Mouse (Mus musculus): ENCODE data around the gene Tmem240. TPM values are rescaled to one million over a fixed set of nuclear protein-coding genes. Genes with fewer than 3 reads are reported as not detected.

The Tmem240 gene
- total and polyA plus RNA-seq, 2 experiments from 2014 or later: 0.41 to 0.57 TPM

DNA sequence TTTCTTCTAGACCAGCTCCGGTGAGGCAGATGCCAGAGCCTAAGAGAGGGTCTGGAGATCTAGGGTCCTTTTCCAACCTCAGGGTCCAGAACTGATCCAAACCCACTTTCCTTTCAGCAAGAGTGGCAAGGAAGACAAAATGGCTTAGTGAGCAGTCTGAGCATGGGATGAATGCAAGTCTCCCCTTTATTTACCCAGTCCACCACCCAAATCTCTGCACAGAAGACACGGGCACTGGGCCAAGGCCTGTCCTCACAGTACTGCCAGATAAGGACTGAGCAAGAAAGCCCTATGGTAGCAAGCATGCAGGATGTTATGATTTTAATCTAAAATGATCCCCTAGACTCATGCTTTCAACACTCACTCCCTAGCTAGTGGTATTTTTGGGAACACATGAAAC is 43.2 kb downstream of the Tmem240 start:
- Histone ChIP-seq H3K9me3 (replicated peaks; ENCODE audit: control insufficient read depth, low read length) (no peaks in the 10 kb centered on the region), H3K36me3 (replicated peaks; ENCODE audit: control insufficient read depth, insufficient read depth, low read length) (no peaks in the 10 kb centered on the region), H3K27ac (ENCODE audit: low read depth) (peak overlapping the region; percentile 58), H3K4me1 (ENCODE audit: control insufficient read depth, insufficient read depth) (peaks cover 29% of the 10 kb centered on the region), H3K27me3 (ENCODE audit: control insufficient read depth, insufficient read depth, low read length) (no peaks in the 10 kb centered on the region; the same call in 1 of the 2 replicates), H3K9ac (replicated peaks; ENCODE audit: low read depth, low read length) (no peak overlapping the region), H3K4me2 (ENCODE audit: low read depth, low read length) (no peak overlapping the region), H3K4me3 (ENCODE audit: low read depth, low read length) (no peak overlapping the region)
- no peak for TF ChIP-seq EP300 (IDR thresholded peaks at IDR 0.05; ENCODE audit: low read depth)
- no peak for TF ChIP-seq CTCF (IDR thresholded peaks at IDR 0.05; ENCODE audit: low read depth)
- 27% methylated on average over 2 of the region's 2 CpGs for WGBS
- ATAC-seq (ENCODE audit: insufficient read depth, low read depth) (no peak), DNase-seq (ENCODE audit: low spot score) (no peak)

DNA sequence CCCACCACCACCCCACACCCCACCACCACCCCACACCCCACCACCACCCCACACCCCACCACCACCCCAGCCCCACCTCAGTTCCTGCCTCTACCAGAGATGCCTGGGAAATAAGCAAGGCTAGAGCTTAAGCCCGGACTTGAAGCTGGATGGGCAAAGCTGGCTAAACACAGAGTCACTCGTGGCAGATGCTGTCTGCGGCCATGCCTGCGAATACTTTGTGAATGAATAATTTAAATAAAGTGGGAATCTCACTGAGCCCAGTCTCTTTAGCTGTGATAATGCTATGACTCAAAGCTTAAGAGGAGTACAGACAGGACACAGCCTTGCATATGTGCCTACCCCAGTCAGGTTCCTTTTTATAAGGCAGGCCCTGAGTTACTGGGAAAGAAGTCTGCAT is 44.9 kb downstream of the Tmem240 start:
- TF ChIP-seq EP300 (IDR thresholded peaks at IDR 0.05; ENCODE audit: low read depth) (no peak), CTCF (IDR thresholded peaks at IDR 0.05; ENCODE audit: low read depth) (no peak)
- Histone ChIP-seq H3K4me1 (ENCODE audit: control insufficient read depth, insufficient read depth) (peaks cover 34% of the 10 kb centered on the region), H3K27me3 (ENCODE audit: control insufficient read depth, insufficient read depth, low read length) (no peaks in the 10 kb centered on the region), H3K4me3 (ENCODE audit: low read depth, low read length) (no peak overlapping the region), H3K4me2 (ENCODE audit: low read depth, low read length) (no peak overlapping the region), H3K9ac (replicated peaks; ENCODE audit: low read depth, low read length) (no peak overlapping the region), H3K9me3 (replicated peaks; ENCODE audit: control insufficient read depth, low read length) (no peaks in the 10 kb centered on the region), H3K27ac (ENCODE audit: low read depth) (no peak overlapping the region), H3K36me3 (replicated peaks; ENCODE audit: control insufficient read depth, insufficient read depth, low read length) (no peaks in the 10 kb centered on the region)
- ATAC-seq (ENCODE audit: insufficient read depth, low read depth) (no peak), DNase-seq (ENCODE audit: low spot score) (no peak)
- 86% methylated on average over 4 of the region's 4 CpGs for WGBS

DNA sequence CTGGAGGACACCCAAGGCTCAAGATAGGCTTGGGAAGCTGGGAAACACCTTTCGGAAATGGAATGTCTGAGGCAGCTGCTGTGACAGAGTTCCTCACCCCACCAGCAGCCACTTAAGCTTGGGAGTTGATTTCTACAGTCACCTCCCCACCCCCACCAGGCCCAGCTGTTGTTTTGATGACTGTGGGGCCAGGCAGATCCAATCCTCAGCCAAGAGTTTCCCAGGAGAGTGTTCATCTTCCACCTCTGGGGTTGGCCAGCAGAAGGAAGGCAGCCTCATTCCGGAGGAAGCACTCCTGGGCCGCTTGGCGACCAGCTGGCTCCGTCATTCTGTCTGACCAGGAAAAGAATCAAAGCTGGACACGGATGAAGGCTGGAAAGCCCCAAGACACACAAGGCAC is 46.3 kb downstream of the Tmem240 start:
- Histone ChIP-seq H3K4me1 (ENCODE audit: control insufficient read depth, insufficient read depth) (peaks cover 30% of the 10 kb centered on the region), H3K27ac (ENCODE audit: low read depth) (peak overlapping the region; percentile 72), H3K4me2 (ENCODE audit: low read depth, low read length) (no peak overlapping the region), H3K4me3 (ENCODE audit: low read depth, low read length) (no peak overlapping the region), H3K36me3 (replicated peaks; ENCODE audit: control insufficient read depth, insufficient read depth, low read length) (no peaks in the 10 kb centered on the region), H3K9me3 (replicated peaks; ENCODE audit: control insufficient read depth, low read length) (no peaks in the 10 kb centered on the region), H3K27me3 (ENCODE audit: control insufficient read depth, insufficient read depth, low read length) (no peaks in the 10 kb centered on the region), H3K9ac (replicated peaks; ENCODE audit: low read depth, low read length) (no peak overlapping the region)
- TF ChIP-seq EP300 (IDR thresholded peaks at IDR 0.05; ENCODE audit: low read depth) (0 out of 2 replicates have a peak, but pooled peaks have one; percentile 58), CTCF (IDR thresholded peaks at IDR 0.05; ENCODE audit: low read depth) (no peak)
- ATAC-seq (ENCODE audit: insufficient read depth, low read depth): peak; percentile 34
- DNase-seq (ENCODE audit: low spot score): peak; percentile 63
- WGBS: 18% methylated on average over 6 of the region's 6 CpGs

DNA sequence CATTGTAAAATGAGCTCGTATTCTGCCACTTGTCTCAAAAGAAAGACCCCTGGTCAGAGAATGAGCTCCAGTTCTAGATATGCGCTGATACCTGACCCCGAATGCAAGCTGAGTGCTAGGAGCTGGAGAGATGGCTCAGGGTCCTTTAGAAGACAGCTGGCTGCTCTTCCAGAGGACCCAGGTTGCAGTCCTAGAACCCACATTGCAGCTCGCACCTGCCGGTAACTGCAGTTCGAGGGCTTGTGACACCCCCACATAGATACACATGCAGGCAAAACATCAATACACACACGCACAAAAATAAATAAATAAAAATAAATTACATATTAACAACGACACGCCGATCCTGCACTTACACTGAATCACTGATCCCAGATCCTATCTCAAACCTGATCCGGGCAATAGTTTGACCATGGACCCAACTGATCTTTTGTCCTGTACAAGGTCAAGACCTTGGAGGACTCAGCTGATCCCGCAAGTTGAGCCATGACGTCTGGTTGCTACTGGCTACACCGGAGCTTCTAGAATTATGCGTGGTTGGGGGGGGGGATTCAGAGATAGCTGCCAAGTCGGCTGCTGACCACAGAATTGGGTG is 49.0 kb downstream of the Tmem240 start:
- DNase-seq (ENCODE audit: low spot score) (no peak), ATAC-seq (ENCODE audit: insufficient read depth, low read depth) (peak; percentile 59)
- H3K4me3 ChIP-seq (ENCODE audit: low read depth, low read length): peak overlapping the region; percentile 61
- TF ChIP-seq EP300 (IDR thresholded peaks at IDR 0.05; ENCODE audit: low read depth): no peak
- TF ChIP-seq CTCF (IDR thresholded peaks at IDR 0.05; ENCODE audit: low read depth): no peak
- peak overlapping the region; percentile 79 for H3K4me2 ChIP-seq (ENCODE audit: low read depth, low read length)
- no peaks in the 10 kb centered on the region for H3K36me3 ChIP-seq (replicated peaks; ENCODE audit: control insufficient read depth, insufficient read depth, low read length)
- 26% methylated on average over 16 of the region's 16 CpGs for WGBS
- H3K4me1 ChIP-seq (ENCODE audit: control insufficient read depth, insufficient read depth): peaks cover 15% of the 10 kb centered on the region
- no peaks in the 10 kb centered on the region for H3K9me3 ChIP-seq (replicated peaks; ENCODE audit: control insufficient read depth, low read length)
- H3K27ac ChIP-seq (ENCODE audit: low read depth): peak overlapping the region; percentile 85
- H3K9ac ChIP-seq (replicated peaks; ENCODE audit: low read depth, low read length): peak overlapping the region; percentile 81
- H3K27me3 ChIP-seq (ENCODE audit: control insufficient read depth, insufficient read depth, low read length): no peaks in the 10 kb centered on the region

DNA sequence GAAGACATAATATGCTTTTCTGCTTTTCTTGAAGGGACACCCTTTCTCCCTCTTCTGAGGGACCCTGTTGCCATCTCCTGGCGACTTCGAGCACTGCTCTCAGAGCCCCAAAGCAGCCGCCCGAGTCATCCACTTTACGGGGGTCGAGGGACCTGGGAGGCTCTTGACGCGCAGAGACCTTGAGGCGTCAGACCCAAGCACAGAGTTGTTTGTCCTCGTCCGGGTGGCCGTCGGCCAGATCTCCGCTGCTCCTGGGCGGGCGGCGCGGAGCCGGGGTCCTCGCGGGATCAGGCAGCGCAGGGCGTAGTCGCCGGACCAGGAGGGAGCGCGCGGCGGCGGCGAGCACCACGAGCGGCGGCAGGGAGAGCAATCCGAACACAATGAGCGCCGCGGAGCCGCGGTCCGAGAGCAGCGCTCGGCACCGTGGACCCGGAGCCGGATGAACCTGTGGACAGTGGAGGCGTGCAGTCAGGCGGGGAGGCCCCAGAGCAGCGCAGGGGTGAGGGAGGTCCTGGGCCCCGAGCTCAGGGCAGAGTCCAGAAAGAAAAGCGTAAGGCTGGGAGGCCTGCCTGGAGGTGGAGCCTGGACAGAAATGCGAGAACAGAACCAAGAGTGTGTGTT is 49.6 kb downstream of the Tmem240 start:
- no peaks in the 10 kb centered on the region for H3K9me3 ChIP-seq (replicated peaks; ENCODE audit: control insufficient read depth, low read length)
- peak overlapping the region; percentile 79 for H3K4me2 ChIP-seq (ENCODE audit: low read depth, low read length)
- ATAC-seq (ENCODE audit: insufficient read depth, low read depth): peak; percentile 79
- peaks cover 15% of the 10 kb centered on the region for H3K4me1 ChIP-seq (ENCODE audit: control insufficient read depth, insufficient read depth)
- no peaks in the 10 kb centered on the region for H3K27me3 ChIP-seq (ENCODE audit: control insufficient read depth, insufficient read depth, low read length)
- peak overlapping the region; percentile 61 for H3K4me3 ChIP-seq (ENCODE audit: low read depth, low read length)
- DNase-seq (ENCODE audit: low spot score): peak; percentile 80
- peak overlapping the region; percentile 85 for H3K27ac ChIP-seq (ENCODE audit: low read depth)
- under 1% methylated on average over 52 of the region's 52 CpGs for WGBS
- H3K36me3 ChIP-seq (replicated peaks; ENCODE audit: control insufficient read depth, insufficient read depth, low read length): no peaks in the 10 kb centered on the region
- TF ChIP-seq CTCF (IDR thresholded peaks at IDR 0.05; ENCODE audit: low read depth) (peak; percentile 72), EP300 (IDR thresholded peaks at IDR 0.05; ENCODE audit: low read depth) (peak; percentile 49; the same call in 1 of the 2 replicates)
- peak overlapping the region; percentile 81 for H3K9ac ChIP-seq (replicated peaks; ENCODE audit: low read depth, low read length)

All from heart, postnatal 0 days (tissue).